Mouse (Mus musculus): ENCODE data around the gene Adgrd1.

DNA sequence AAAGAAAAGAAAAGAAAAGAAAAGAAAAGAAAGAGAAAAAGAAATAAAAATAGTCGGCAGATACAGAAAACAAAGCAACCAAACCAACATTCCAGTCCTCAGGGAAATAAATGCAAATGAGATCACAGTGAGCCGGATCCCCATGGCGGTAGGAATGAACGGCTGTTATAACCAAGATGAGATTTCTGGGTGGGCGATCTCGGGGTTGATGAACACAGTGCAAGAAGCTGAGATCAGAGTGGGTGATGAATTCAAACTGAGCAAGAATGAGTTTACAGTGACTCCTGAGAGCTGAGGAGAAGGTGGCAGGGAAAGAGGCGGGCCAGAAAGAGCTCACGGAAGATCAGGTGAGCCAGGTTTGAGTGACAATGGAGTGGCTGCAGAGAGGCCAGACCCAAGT, 66.9 kb downstream of the Adgrd1 start:
- TF ChIP-seq CTCF (IDR thresholded peaks at IDR 0.05; ENCODE audit: low read depth, low read length) (no peak), POLR2A (IDR thresholded peaks at IDR 0.05; ENCODE audit: borderline replicate concordance, low read depth, low read length) (no peak)

Measured in bone marrow macrophage, adult 2 months (primary cell).